Mouse (Mus musculus): ENCODE results near the gene Gm26602. TPM values are rescaled to one million over a fixed set of nuclear protein-coding genes. Genes with fewer than 3 reads are reported as not detected.

Gene Gm26602
- polyA plus RNA-seq, 1 experiment: not detected

DNA sequence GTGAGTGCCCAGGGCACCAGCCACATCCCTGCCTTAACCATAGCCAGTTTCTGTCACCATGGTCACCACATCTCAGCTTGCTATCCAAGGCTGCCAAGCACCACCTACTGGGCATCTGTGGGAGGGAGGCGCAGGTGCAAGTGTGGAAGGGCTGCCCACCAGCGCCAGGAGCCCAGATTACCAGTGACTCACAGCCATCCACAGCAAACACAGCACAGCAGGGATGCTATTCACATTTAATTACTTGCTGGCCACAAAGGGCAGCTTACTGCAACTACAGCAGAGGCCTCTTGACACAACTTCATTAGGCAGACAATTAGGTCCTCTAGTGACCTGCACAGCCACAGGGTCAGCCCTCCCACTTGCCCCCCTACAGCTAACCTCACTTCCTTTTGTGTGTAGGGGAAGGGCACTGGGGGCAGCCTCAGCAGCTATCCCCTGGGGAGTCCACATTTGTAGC is 9.7 kb upstream of the Gm26602 start:
- Histone ChIP-seq H3K4me1 (ENCODE audit: control insufficient read depth, insufficient read depth, low read length) (no peaks in the 10 kb centered on the region), H3K27ac (ENCODE audit: insufficient read depth, low read length) (peak overlapping the region; percentile 24), H3K4me3 (ENCODE audit: insufficient read depth, low read length) (no peak overlapping the region)
- TF ChIP-seq POLR2A (IDR thresholded peaks at IDR 0.05; ENCODE audit: extremely low read depth, insufficient read depth, low read length) (peak; percentile 39; the same call in 1 of the 2 replicates), CTCF (IDR thresholded peaks at IDR 0.05; ENCODE audit: extremely low read depth, insufficient read depth, low read length) (peak; percentile 24; the same call in 1 of the 2 replicates)

- H3K4me3 ChIP-seq (ENCODE audit: insufficient read depth, low read length): no peak overlapping the region
- no peak for TF ChIP-seq POLR2A (IDR thresholded peaks at IDR 0.05; ENCODE audit: extremely low read depth, insufficient read depth, low read length)
- TF ChIP-seq CTCF (IDR thresholded peaks at IDR 0.05; ENCODE audit: extremely low read depth, insufficient read depth, low read length): no peak
- peaks cover 3% of the 10 kb centered on the region; the same call in 1 of the 2 replicates for H3K4me1 ChIP-seq (ENCODE audit: control insufficient read depth, insufficient read depth, low read length)
- no peak overlapping the region for H3K27ac ChIP-seq (ENCODE audit: insufficient read depth, low read length)
Observed at GRCm38 (mm10) chr10:79906712-79907111, 3.9 kb upstream of the Gm26602 start.

- TF ChIP-seq POLR2A (IDR thresholded peaks at IDR 0.05; ENCODE audit: extremely low read depth, insufficient read depth, low read length): no peak
- no peak for TF ChIP-seq CTCF (IDR thresholded peaks at IDR 0.05; ENCODE audit: extremely low read depth, insufficient read depth, low read length)
- H3K4me3 ChIP-seq (ENCODE audit: insufficient read depth, low read length): no peak overlapping the region
- H3K27ac ChIP-seq (ENCODE audit: insufficient read depth, low read length): no peak overlapping the region
- peaks cover 3% of the 10 kb centered on the region; the same call in 1 of the 2 replicates for H3K4me1 ChIP-seq (ENCODE audit: control insufficient read depth, insufficient read depth, low read length)
Observed at GRCm38 (mm10) chr10:79907415-79907814, 3.2 kb upstream of the Gm26602 start.

DNA sequence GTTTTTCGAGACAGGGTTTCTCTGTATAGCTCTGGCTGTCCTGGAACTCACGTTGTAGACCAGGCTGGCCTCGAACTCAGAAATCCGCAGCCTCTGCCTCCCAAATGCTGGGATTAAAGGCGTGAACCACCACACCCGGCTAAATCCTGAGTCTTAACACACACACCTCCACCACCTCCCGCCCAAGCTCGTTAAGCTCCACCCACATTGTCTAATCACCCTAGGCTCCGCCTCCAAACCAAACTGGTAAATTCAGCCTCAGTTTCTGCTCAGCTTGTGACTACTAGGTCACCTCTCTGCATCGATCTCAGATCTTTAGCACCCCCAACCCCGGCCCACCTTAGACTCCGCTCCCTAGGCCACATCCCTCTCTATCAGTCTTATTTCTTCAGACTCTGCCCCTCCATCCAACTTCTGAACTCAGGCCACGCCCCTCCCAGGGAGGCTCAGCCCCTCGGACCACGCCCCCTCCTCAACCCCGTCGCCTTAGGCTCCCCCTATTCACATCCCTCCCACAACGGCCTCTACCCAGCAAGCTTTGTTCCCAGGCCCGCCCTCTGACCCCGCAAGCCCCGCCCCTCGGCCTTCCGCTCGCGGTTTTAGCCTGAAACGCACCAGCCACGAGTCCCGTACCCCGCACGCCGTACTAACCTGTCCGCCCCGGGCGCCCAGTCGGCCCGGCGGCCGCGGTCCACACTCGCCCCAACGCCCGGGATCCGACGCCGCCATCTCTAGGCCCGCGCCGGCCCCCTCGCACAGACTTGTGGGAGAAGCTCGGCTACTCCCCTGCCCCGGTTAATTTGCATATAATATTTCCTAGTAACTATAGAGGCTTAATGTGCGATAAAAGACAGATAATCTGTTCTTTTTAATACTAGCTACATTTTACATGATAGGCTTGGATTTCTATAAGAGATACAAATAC is 2.2 kb upstream of the Gm26602 start, which contains the start of gene Med16:
Gene Med16 (minus strand): TSS at position 757 of the 925 bp plus-strand sequence.
- H3K27ac ChIP-seq (ENCODE audit: insufficient read depth, low read length): peak within 1 kb of the TSS; percentile 100
- H3K4me3 ChIP-seq (ENCODE audit: insufficient read depth, low read length): peak within 1 kb of the TSS; percentile 63

GRCm38 (mm10) chr10:79909092-79909922 is 1.3 kb upstream of the Gm26602 start:
- Histone ChIP-seq H3K4me3 (ENCODE audit: insufficient read depth, low read length) (peak overlapping the region; percentile 63), H3K27ac (ENCODE audit: insufficient read depth, low read length) (peak overlapping the region; percentile 73), H3K4me1 (ENCODE audit: control insufficient read depth, insufficient read depth, low read length) (peaks cover 3% of the 10 kb centered on the region; the same call in 1 of the 2 replicates)
- TF ChIP-seq CTCF (IDR thresholded peaks at IDR 0.05; ENCODE audit: extremely low read depth, insufficient read depth, low read length) (no peak), POLR2A (IDR thresholded peaks at IDR 0.05; ENCODE audit: extremely low read depth, insufficient read depth, low read length) (peak; percentile 27; the same call in 1 of the 2 replicates)

More for the DNA sequence above, 2.2 kb upstream of the Gm26602 start, which contains the start of gene Med16:
- TF ChIP-seq CTCF (IDR thresholded peaks at IDR 0.05; ENCODE audit: extremely low read depth, insufficient read depth, low read length) (no peak), POLR2A (IDR thresholded peaks at IDR 0.05; ENCODE audit: extremely low read depth, insufficient read depth, low read length) (no peak)
- peaks cover 3% of the 10 kb centered on the region; the same call in 1 of the 2 replicates for H3K4me1 ChIP-seq (ENCODE audit: control insufficient read depth, insufficient read depth, low read length)

DNA sequence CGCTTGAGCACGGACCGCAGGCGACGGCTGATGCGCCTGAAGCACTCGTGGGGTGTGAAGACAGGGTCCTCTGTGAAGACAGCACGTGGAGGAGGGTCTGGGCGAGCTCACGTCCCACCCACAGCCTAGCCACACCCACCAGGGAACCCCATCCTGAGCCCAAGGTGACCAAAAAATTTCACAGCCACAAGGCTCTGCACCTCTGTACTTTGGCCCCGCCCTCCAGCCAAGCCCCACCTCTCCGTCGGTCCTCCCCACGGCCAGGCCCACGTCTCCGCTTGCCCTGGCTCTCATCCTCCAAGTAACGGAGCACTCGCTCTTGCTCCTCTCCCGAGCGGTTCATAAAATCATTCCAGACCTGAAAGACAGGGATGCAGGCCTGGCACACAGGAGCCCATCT is 1.8 kb downstream of the Gm26602 start:
- TF ChIP-seq CTCF (IDR thresholded peaks at IDR 0.05; ENCODE audit: extremely low read depth, insufficient read depth, low read length): no peak
- TF ChIP-seq POLR2A (IDR thresholded peaks at IDR 0.05; ENCODE audit: extremely low read depth, insufficient read depth, low read length): no peak; the same call in 1 of the 2 replicates
- Histone ChIP-seq H3K4me1 (ENCODE audit: control insufficient read depth, insufficient read depth, low read length) (peaks cover 7% of the 10 kb centered on the region), H3K27ac (ENCODE audit: insufficient read depth, low read length) (no peak overlapping the region), H3K4me3 (ENCODE audit: insufficient read depth, low read length) (no peak overlapping the region)

- Histone ChIP-seq H3K4me1 (ENCODE audit: control insufficient read depth, insufficient read depth, low read length) (peaks cover 6% of the 10 kb centered on the region), H3K4me3 (ENCODE audit: insufficient read depth, low read length) (no peak overlapping the region), H3K27ac (ENCODE audit: insufficient read depth, low read length) (no peak overlapping the region)
- no peak for TF ChIP-seq CTCF (IDR thresholded peaks at IDR 0.05; ENCODE audit: extremely low read depth, insufficient read depth, low read length)
- TF ChIP-seq POLR2A (IDR thresholded peaks at IDR 0.05; ENCODE audit: extremely low read depth, insufficient read depth, low read length): no peak
Observed at GRCm38 (mm10) chr10:79914131-79914947, 3.7 kb downstream of the Gm26602 start.

DNA sequence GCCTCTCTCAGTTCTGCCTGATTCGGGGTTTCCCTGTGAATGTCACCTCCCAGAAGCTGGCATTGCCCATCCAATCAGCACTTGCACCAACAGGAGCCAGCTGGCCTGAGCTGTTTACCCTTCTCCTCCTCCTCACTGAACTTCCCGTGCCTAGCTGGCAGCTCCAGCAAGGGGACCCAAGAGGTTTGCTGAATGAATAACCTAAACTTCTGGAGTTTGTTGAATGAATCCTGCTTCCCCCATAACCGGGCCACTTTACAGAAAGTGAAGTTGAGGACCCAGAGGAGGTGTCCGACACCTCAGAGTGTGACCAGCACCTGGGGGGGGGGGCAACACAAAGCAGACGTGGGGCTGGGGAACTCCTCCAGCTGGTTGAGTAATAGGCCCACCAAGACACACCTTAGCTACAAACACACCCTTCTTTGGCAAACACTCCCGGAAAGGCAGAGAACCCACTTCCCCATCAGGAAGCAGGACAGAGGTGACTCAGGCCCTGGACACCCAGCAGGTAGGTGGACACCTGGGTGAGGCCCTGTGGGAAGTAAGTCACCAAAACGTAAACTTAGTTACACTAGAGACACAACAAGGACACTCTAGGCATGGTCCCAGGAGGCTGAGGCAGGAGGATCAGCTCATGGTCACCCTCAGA is 4.4 kb downstream of the Gm26602 start:
- no peak for TF ChIP-seq CTCF (IDR thresholded peaks at IDR 0.05; ENCODE audit: extremely low read depth, insufficient read depth, low read length)
- TF ChIP-seq POLR2A (IDR thresholded peaks at IDR 0.05; ENCODE audit: extremely low read depth, insufficient read depth, low read length): no peak
- Histone ChIP-seq H3K4me1 (ENCODE audit: control insufficient read depth, insufficient read depth, low read length) (peaks cover 3% of the 10 kb centered on the region), H3K27ac (ENCODE audit: insufficient read depth, low read length) (no peak overlapping the region), H3K4me3 (ENCODE audit: insufficient read depth, low read length) (peak overlapping the region; percentile 95)

All from cortical plate, adult 2 months (tissue).